13 mouse cellular contexts compared by ENCODE assay signal in genomic region chr6:99359036-99359698, GRCm38 (mm10).
DNase-seq lines count a peak whose midpoint lies in the region; ATAC-seq lines count a peak whose summit lies in the region.
"Had no signal": no experiment of that assay in that cellular context is flagged by ENCODE, and none has a peak within 500 bp of the region (broad histone marks: within the 10 kb centered on the region; RNA-seq: fewer than 3 reads in every experiment).

No protein-coding gene starts in this region.

- no peak overlapping the region for H3K9ac ChIP-seq in heart, embryonic 14.5 days (ENCODE audit: low read length)
- H3K9ac ChIP-seq: midbrain, embryonic 12.5 days had no signal

- intact Hi-C loops in heart, postnatal 36 days (cut with DNase I): no loop called here
- intact Hi-C loops in left cerebral cortex, postnatal 14 days (cut with DNase I): no loop called here

- no peak for ATAC-seq in heart, embryonic 14.5 days (ENCODE audit: insufficient number of reproducible peaks, insufficient read depth, low FRiP score, low read depth)
- ATAC-seq in CD4-positive, CD25-positive, alpha-beta regulatory T cell, adult 4 months: peak; percentile 60

- no peak for DNase-seq in heart, postnatal 36 days
- DNase-seq in adrenal gland, postnatal 36 days: peak; percentile 18 to 23
- DNase-seq in left cerebral cortex, postnatal 14 days (ENCODE audit: low spot score in 2 of 2): no peak
- no peak for DNase-seq in retina, embryonic 14.5 days (ENCODE audit: low spot score)
- DNase-seq in frontal cortex, postnatal 10 days (ENCODE audit: low spot score in 2 of 2): no peak
- DNase-seq: embryo, embryonic 11 days; gastrocnemius, postnatal 10 days; right cerebral cortex, postnatal 4 days had no signal

- no peaks in the 10 kb centered on the region for H3K36me3 ChIP-seq in heart, embryonic 14.5 days (ENCODE audit: control insufficient read depth, insufficient read depth, low read length)
- H3K36me3 ChIP-seq in macrophage (ENCODE audit: inconsistent target): no peaks in the 10 kb centered on the region
- H3K36me3 ChIP-seq: forebrain, embryonic 10.5 days; midbrain, embryonic 12.5 days had no signal

- WGBS in heart, embryonic 14.5 days: 61% methylated on average over 9 of the region's 9 CpGs
- WGBS in macrophage (ENCODE audit: missing documents): 51% methylated on average over 9 of the region's 9 CpGs

- H3K27ac ChIP-seq in heart, embryonic 14.5 days (replicated peaks in 1 of 2; ENCODE audit: control insufficient read depth in 1 of 2, insufficient read depth in 1 of 2, low read depth in 2 of 2, low read length in 2 of 2): peak overlapping the region; percentile 43 to 65
- peak overlapping the region; percentile 2; the same call in 1 of the 2 replicates for H3K27ac ChIP-seq in macrophage
- H3K27ac ChIP-seq: forebrain, embryonic 10.5 days; midbrain, embryonic 12.5 days had no signal

- no peaks in the 10 kb centered on the region for H3K79me2 ChIP-seq in macrophage (ENCODE audit: inconsistent target)

- H3K9me3 ChIP-seq in heart, embryonic 14.5 days (ENCODE audit: control insufficient read depth, low read length): no peaks in the 10 kb centered on the region
- H3K9me3 ChIP-seq: forebrain, embryonic 10.5 days; midbrain, embryonic 12.5 days had no signal

- peak overlapping the region; percentile 24; the same call in 1 of the 2 replicates for H3K4me2 ChIP-seq in heart, embryonic 14.5 days (ENCODE audit: low read length)
- H3K4me2 ChIP-seq: midbrain, embryonic 12.5 days had no signal

- no peaks in the 10 kb centered on the region for H3K27me3 ChIP-seq in heart, embryonic 14.5 days (ENCODE audit: control insufficient read depth, insufficient read depth, low read length)
- H3K27me3 ChIP-seq: midbrain, embryonic 12.5 days had no signal

- H3K4me1 ChIP-seq in heart, embryonic 14.5 days (ENCODE audit: control insufficient read depth in 2 of 2, insufficient read depth in 2 of 2, low read length in 2 of 2): peaks cover 13 to 27% of the 10 kb centered on the region in 2 experiments
- H3K4me1 ChIP-seq: forebrain, embryonic 10.5 days; midbrain, embryonic 12.5 days had no signal

- no peak overlapping the region for H3K4me3 ChIP-seq in heart, embryonic 14.5 days (ENCODE audit: control insufficient read depth in 1 of 2, insufficient read depth in 1 of 2, low read depth in 1 of 2, low read length in 2 of 2)
- no peak overlapping the region for H3K4me3 ChIP-seq in macrophage (ENCODE audit: inconsistent target)
- H3K4me3 ChIP-seq: forebrain, embryonic 10.5 days; midbrain, embryonic 12.5 days had no signal

Comparison
In these comparisons a context has a peak if more than half of its experiments do, and no peak if none do; other contexts are left out.
1. DNase-seq: peak in adrenal gland, postnatal 36 days (2 of 2); none in heart, postnatal 36 days (0 of 2), left cerebral cortex, postnatal 14 days (0 of 2), retina, embryonic 14.5 days (single experiment) and frontal cortex, postnatal 10 days (0 of 2).